In genomic region chr6:122602992-122603322, GRCm38 (mm10) we compare ENCODE assay signal across 7 mouse cellular contexts. TPM values are rescaled to one million over a fixed set of nuclear protein-coding genes. Genes with fewer than 3 reads are reported as not detected.
DNase-seq lines count a peak whose midpoint lies in the region; ATAC-seq and TF ChIP-seq lines count a peak whose summit lies in the region.

No protein-coding gene starts in this region.

- no peak overlapping the region for H3K27ac ChIP-seq in forebrain, postnatal 0 days (ENCODE audit: low read depth, low read length)
- peak overlapping the region; percentile 95 for H3K27ac ChIP-seq in liver, postnatal 0 days (ENCODE audit: low read depth)

- peak; percentile 37 for DNase-seq in 3134 (ENCODE audit: extremely low read depth, insufficient read length, low spot score)
- peak; percentile 78 for DNase-seq in 416B (ENCODE audit: low read depth)
- DNase-seq in forebrain, postnatal 0 days, result no peak
- DNase-seq in liver, postnatal 0 days, result no peak
- DNase-seq in frontal cortex, postnatal 25 days (ENCODE audit: low spot score in 2 of 2), result no peak
- no peak for DNase-seq in cerebellum, adult 11-12 months
- DNase-seq in MN1 (ENCODE audit: low spot score), result no peak

- no peak for TF ChIP-seq CTCF in forebrain, postnatal 0 days (IDR thresholded peaks at IDR 0.05; ENCODE audit: low read depth)
- no peak for TF ChIP-seq CTCF in liver, postnatal 0 days (IDR thresholded peaks at IDR 0.05; ENCODE audit: low read depth)

- no peaks in the 10 kb centered on the region for H3K36me3 ChIP-seq in forebrain, postnatal 0 days (ENCODE audit: insufficient read depth)
- H3K36me3 ChIP-seq in liver, postnatal 0 days (replicated peaks; ENCODE audit: insufficient read depth, low read length), result peaks cover 9% of the 10 kb centered on the region

- H3K4me1 ChIP-seq in forebrain, postnatal 0 days (ENCODE audit: insufficient read depth), result no peaks in the 10 kb centered on the region
- H3K4me1 ChIP-seq in liver, postnatal 0 days (ENCODE audit: insufficient read depth), result peaks cover 19% of the 10 kb centered on the region

- TF ChIP-seq EP300 in liver, postnatal 0 days (IDR thresholded peaks at IDR 0.05; ENCODE audit: low read depth), result no peak

- no peak overlapping the region for H3K9ac ChIP-seq in forebrain, postnatal 0 days
- H3K9ac ChIP-seq in liver, postnatal 0 days (replicated peaks), result peak overlapping the region; percentile 70

- 43% methylated on average over 1 of the region's 1 CpGs for WGBS in forebrain, postnatal 0 days
- whole genome bisulfite sequencing in liver, postnatal 0 days (ENCODE audit: insufficient replicate concordance), result 16% methylated on average over 1 of the region's 1 CpGs

- peak overlapping the region; percentile 58; the same call in 1 of the 2 replicates for H3K4me2 ChIP-seq in forebrain, postnatal 0 days (ENCODE audit: low read depth)
- H3K4me2 ChIP-seq in liver, postnatal 0 days (ENCODE audit: low read depth, low read length), result peak overlapping the region; percentile 80

- 0 out of 2 replicates have a peak overlapping the region, but pooled peaks have one; percentile 40 for H3K4me3 ChIP-seq in forebrain, postnatal 0 days (ENCODE audit: low read depth, low read length)
- H3K4me3 ChIP-seq in liver, postnatal 0 days (ENCODE audit: low read depth, low read length), result peak overlapping the region; percentile 64

- no peaks in the 10 kb centered on the region for H3K27me3 ChIP-seq in forebrain, postnatal 0 days (ENCODE audit: insufficient read depth, low read length)
- H3K27me3 ChIP-seq in liver, postnatal 0 days (ENCODE audit: insufficient read depth, low read length), result no peaks in the 10 kb centered on the region

- ATAC-seq in forebrain, postnatal 0 days, result no peak
- no peak for ATAC-seq in liver, postnatal 0 days

- H3K9me3 ChIP-seq in forebrain, postnatal 0 days (ENCODE audit: low read length), result no peaks in the 10 kb centered on the region
- H3K9me3 ChIP-seq in liver, postnatal 0 days (ENCODE audit: low read length), result no peaks in the 10 kb centered on the region

RNA-seq across cellular contexts. Expression of gene Apobec1, which starts 0.7 kb away (rescaled TPM):
- 1.2 and 2.0 TPM in 2 replicates for total RNA-seq in forebrain, postnatal 0 days (2014; rRNA removed)
- 2.3 and 2.4 TPM in 2 replicates for polyA plus RNA-seq in forebrain, postnatal 0 days (2015; fragmentation: Nextera tagmentation; extraction: Ambion mirVana)
- polyA plus RNA-seq in liver, postnatal 0 days (2015; fragmentation: Nextera tagmentation; extraction: Ambion mirVana), result 11.9 and 12.3 TPM in 2 replicates

RNA-seq across cellular contexts. Expression of gene Gdf3, which starts 6.9 kb away (rescaled TPM):
- not detected in 2 replicates for total RNA-seq in forebrain, postnatal 0 days (2014; rRNA removed)
- not detected in 2 replicates for polyA plus RNA-seq in forebrain, postnatal 0 days (2015; fragmentation: Nextera tagmentation; extraction: Ambion mirVana)
- polyA plus RNA-seq in liver, postnatal 0 days (2015; fragmentation: Nextera tagmentation; extraction: Ambion mirVana), result 0.47 and 1.0 TPM in 2 replicates

RNA-seq across cellular contexts. Expression of gene Dppa3, which starts 23.3 kb away (rescaled TPM):
- total RNA-seq in forebrain, postnatal 0 days (2014; rRNA removed), result not detected in 2 replicates
- polyA plus RNA-seq in forebrain, postnatal 0 days (2015; fragmentation: Nextera tagmentation; extraction: Ambion mirVana), result not detected in 2 replicates
- 0.16 TPM in 1 of 2 replicates, not detected in the other for polyA plus RNA-seq in liver, postnatal 0 days (2015; fragmentation: Nextera tagmentation; extraction: Ambion mirVana)

RNA-seq across cellular contexts. Expression of gene Aicda, which starts 49.4 kb away (rescaled TPM):
- 0.31 and 3.1 TPM in 2 replicates for total RNA-seq in forebrain, postnatal 0 days (2014; rRNA removed)
- 0.29 and 1.3 TPM in 2 replicates for polyA plus RNA-seq in forebrain, postnatal 0 days (2015; fragmentation: Nextera tagmentation; extraction: Ambion mirVana)
- polyA plus RNA-seq in liver, postnatal 0 days (2015; fragmentation: Nextera tagmentation; extraction: Ambion mirVana), result 0.06 TPM in 1 of 2 replicates, not detected in the other

Comparison
In these comparisons a context has a peak if more than half of its experiments do, and no peak if none do; other contexts are left out.
1. DNase-seq: peak in 3134 (single experiment) and 416B (single experiment); none in forebrain, postnatal 0 days (single experiment), liver, postnatal 0 days (single experiment), frontal cortex, postnatal 25 days (0 of 2), cerebellum, adult 11-12 months (single experiment) and MN1 (single experiment).